Mouse (Mus musculus): ENCODE results near the gene Otub1.

- TF ChIP-seq MEF2A (IDR thresholded peaks at IDR 0.05; ENCODE audit: extremely low read depth, insufficient replicate concordance, low read depth, low read length, poor library complexity, severe bottlenecking) (no peak), E2F4 (IDR thresholded peaks at IDR 0.05; ENCODE audit: borderline replicate concordance, low read depth, low read length) (no peak), SMC3 (IDR thresholded peaks at IDR 0.05; ENCODE audit: low read depth, low read length) (no peak), CTCF (IDR thresholded peaks at IDR 0.05 in 2 of 3, conservative IDR thresholded peaks at IDR 0.05 in 1 of 3; ENCODE audit: control insufficient read depth in 1 of 3, insufficient read depth in 1 of 3, low read depth in 2 of 3, low read length in 3 of 3, poor library complexity in 1 of 3, severe bottlenecking in 1 of 3) (no peak), MYB (IDR thresholded peaks at IDR 0.05; ENCODE audit: low read depth, low read length) (no peak), JUND (IDR thresholded peaks at IDR 0.05; ENCODE audit: low read depth, low read length) (no peak), POLR2A (IDR thresholded peaks at IDR 0.05; ENCODE audit: control insufficient read depth in 1 of 2, insufficient read depth in 1 of 2, low read depth in 1 of 2, low read length in 2 of 2, poor library complexity in 1 of 2) (no peak), ZMIZ1 (IDR thresholded peaks at IDR 0.05; ENCODE audit: low read depth, low read length) (no peak), CHD1 (IDR thresholded peaks at IDR 0.05; ENCODE audit: low read depth, low read length) (no peak), MAZ (IDR thresholded peaks at IDR 0.05; ENCODE audit: low read depth, low read length) (no peak), RCOR1 (IDR thresholded peaks at IDR 0.05; ENCODE audit: low read depth, low read length) (no peak), GABPA (IDR thresholded peaks at IDR 0.05; ENCODE audit: low read depth, low read length) (no peak)
Measured at GRCm38 (mm10) chr19:7149158-7149685, 56.9 kb downstream of the Otub1 start.
